Mouse (Mus musculus) liver, embryonic 15.5 days (tissue): ENCODE results near the gene H2-K1. TPM values are rescaled to one million over a fixed set of nuclear protein-coding genes. Genes with fewer than 3 reads are reported as not detected.
A peak's percentile ranks its signal among the peaks of the same experiment; 100 is the strongest.

ENCODE experiments used
- ATAC-seq: fragments of 200-750 bp; cut with Nextera tagmentation; 2 replicates; pipeline ENCODE4 v1.8.0; 2017; ENCODE audit warnings: moderate number of reproducible peaks, mild to moderate bottlenecking, moderate library complexity; ENCODE audit not compliant: insufficient read depth
- H3K27ac ChIP-seq: fragments of 300-500 bp; sonication (generic); replicated peaks from 2 replicates; pipeline ENCODE4 v1.5.1; 2015; ENCODE audit warnings: mild to moderate bottlenecking, inconsistent platforms
- H3K27me3 ChIP-seq: fragments of 300-500 bp; sonication (generic); 2 replicates; pipeline ENCODE4 v1.6.1; 2015; ENCODE audit warnings: mild to moderate bottlenecking, inconsistent platforms
- H3K36me3 ChIP-seq: fragments of 300-500 bp; sonication (generic); replicated peaks from 2 replicates; pipeline ENCODE4 v1.6.1; 2015; ENCODE audit warnings: moderate library complexity, mild to moderate bottlenecking, inconsistent platforms
- H3K4me1 ChIP-seq: fragments of 300-500 bp; sonication (generic); replicated peaks from 2 replicates; pipeline ENCODE4 v1.6.1; 2015; ENCODE audit warnings: inconsistent platforms
- H3K4me2 ChIP-seq: fragments of 300-500 bp; sonication (generic); 2 replicates; pipeline ENCODE4 v1.6.1; 2015; ENCODE audit warnings: moderate library complexity, mild to moderate bottlenecking, inconsistent platforms
- H3K4me3 ChIP-seq: fragments of 300-500 bp; sonication (generic); replicated peaks from 2 replicates; pipeline ENCODE4 v1.5.1; 2015; ENCODE audit warnings: mild to moderate bottlenecking, inconsistent platforms
- H3K9ac ChIP-seq: fragments of 300-500 bp; sonication (generic); 2 replicates; pipeline ENCODE4 v1.6.1; 2015; ENCODE audit warnings: moderate library complexity, mild to moderate bottlenecking, inconsistent platforms
- H3K9me3 ChIP-seq: fragments of 300-500 bp; sonication (generic); replicated peaks from 2 replicates; pipeline ENCODE4 v1.6.1; 2016; ENCODE audit warnings: inconsistent platforms
- WGBS: fragments of 180-500 bp; shearing (Covaris S2); methylation state at CpG from one replicate; pipeline ENCODE4 v1.1.7; 2015; ENCODE audit warnings: mixed read lengths; ENCODE audit not compliant: insufficient replicate concordance; 5-methylcytosine and 5-hydroxymethylcytosine counted together
- polyA plus RNA-seq: library from polyadenylated mRNA; unstranded; fragments of >200 nt; fragmentation: Nextera tagmentation; extraction: Ambion mirVana; gene quantifications from 2 replicates; pipeline ENCODE4 v1.2.1, GENCODE M21; 2015

Gene H2-K1
- polyA plus RNA-seq, 1 experiment from 2014 or later: 123 TPM

- no peak overlapping the region for H3K27ac ChIP-seq
- H3K4me3 ChIP-seq: no peak overlapping the region
- H3K27me3 ChIP-seq: no peaks in the 10 kb centered on the region
- no peak for ATAC-seq
- no peak overlapping the region for H3K4me2 ChIP-seq
- no peaks in the 10 kb centered on the region for H3K9me3 ChIP-seq
- H3K36me3 ChIP-seq: peaks cover 47% of the 10 kb centered on the region
- no peaks in the 10 kb centered on the region for H3K4me1 ChIP-seq
- H3K9ac ChIP-seq: no peak overlapping the region
- WGBS: 81% methylated on average over 16 of the region's 16 CpGs
Measured at GRCm38 (mm10) chr17:33965846-33966550, 34.1 kb downstream of the H2-K1 start.

- no peak for ATAC-seq
- Histone ChIP-seq H3K27ac (no peak overlapping the region), H3K4me2 (no peak overlapping the region), H3K4me1 (no peaks in the 10 kb centered on the region), H3K9me3 (no peaks in the 10 kb centered on the region), H3K4me3 (no peak overlapping the region), H3K36me3 (peaks cover 55% of the 10 kb centered on the region), H3K27me3 (no peaks in the 10 kb centered on the region), H3K9ac (no peak overlapping the region)
- WGBS: 83% methylated on average over 17 of the region's 17 CpGs
Measured at GRCm38 (mm10) chr17:33965082-33965845, 34.9 kb downstream of the H2-K1 start.

- Histone ChIP-seq H3K36me3 (peaks cover 79% of the 10 kb centered on the region), H3K4me1 (no peaks in the 10 kb centered on the region), H3K4me3 (no peak overlapping the region), H3K9ac (no peak overlapping the region), H3K27ac (no peak overlapping the region), H3K27me3 (no peaks in the 10 kb centered on the region), H3K9me3 (no peaks in the 10 kb centered on the region), H3K4me2 (no peak overlapping the region)
- no peak for ATAC-seq
- 75% methylated on average over 7 of the region's 7 CpGs for WGBS
Measured at GRCm38 (mm10) chr17:33962876-33963275, 37.3 kb downstream of the H2-K1 start.

- H3K9me3 ChIP-seq: no peaks in the 10 kb centered on the region
- no peak overlapping the region for H3K27ac ChIP-seq
- H3K9ac ChIP-seq: no peak overlapping the region
- 81% methylated on average over 15 of the region's 15 CpGs for WGBS
- no peak overlapping the region for H3K4me2 ChIP-seq
- H3K36me3 ChIP-seq: peaks cover 66% of the 10 kb centered on the region
- peaks cover 16% of the 10 kb centered on the region for H3K4me1 ChIP-seq
- no peak overlapping the region for H3K4me3 ChIP-seq
- ATAC-seq: no peak
- H3K27me3 ChIP-seq: no peaks in the 10 kb centered on the region
Measured at GRCm38 (mm10) chr17:33959948-33960347, 40.2 kb downstream of the H2-K1 start.

GRCm38 (mm10) chr17:33959135-33959534 is 41.0 kb downstream of the H2-K1 start:
- peaks cover 67% of the 10 kb centered on the region for H3K36me3 ChIP-seq
- no peaks in the 10 kb centered on the region for H3K9me3 ChIP-seq
- H3K4me3 ChIP-seq: no peak overlapping the region
- H3K4me2 ChIP-seq: no peak overlapping the region
- no peak for ATAC-seq
- no peak overlapping the region for H3K27ac ChIP-seq
- H3K4me1 ChIP-seq: peaks cover 23% of the 10 kb centered on the region
- H3K27me3 ChIP-seq: no peaks in the 10 kb centered on the region
- WGBS: 85% methylated on average over 13 of the region's 13 CpGs
- no peak overlapping the region for H3K9ac ChIP-seq

- Histone ChIP-seq H3K27ac (no peak overlapping the region), H3K4me2 (no peak overlapping the region), H3K27me3 (no peaks in the 10 kb centered on the region), H3K9me3 (no peaks in the 10 kb centered on the region), H3K4me3 (no peak overlapping the region), H3K9ac (no peak overlapping the region), H3K36me3 (peaks cover 67% of the 10 kb centered on the region), H3K4me1 (peaks cover 29% of the 10 kb centered on the region)
- no peak for ATAC-seq
- 88% methylated on average over 11 of the region's 11 CpGs for whole genome bisulfite sequencing
Measured at GRCm38 (mm10) chr17:33958451-33958850, 41.7 kb downstream of the H2-K1 start.

- Histone ChIP-seq H3K4me3 (no peak overlapping the region), H3K36me3 (peaks cover 67% of the 10 kb centered on the region), H3K9me3 (no peaks in the 10 kb centered on the region), H3K4me1 (peaks cover 39% of the 10 kb centered on the region), H3K27ac (no peak overlapping the region), H3K27me3 (no peaks in the 10 kb centered on the region), H3K4me2 (no peak overlapping the region), H3K9ac (no peak overlapping the region)
- 69% methylated on average over 6 of the region's 6 CpGs for WGBS
- no peak for ATAC-seq
Measured at GRCm38 (mm10) chr17:33957493-33957892, 42.7 kb downstream of the H2-K1 start.

- Histone ChIP-seq H3K4me3 (peak overlapping the region; percentile 81), H3K9me3 (no peaks in the 10 kb centered on the region), H3K9ac (peak overlapping the region; percentile 81), H3K4me2 (peak overlapping the region; percentile 84), H3K4me1 (peaks cover 51% of the 10 kb centered on the region), H3K27me3 (no peaks in the 10 kb centered on the region), H3K36me3 (peaks cover 65% of the 10 kb centered on the region), H3K27ac (peak overlapping the region; percentile 93)
- ATAC-seq: no peak
- 4% methylated on average over 10 of the region's 10 CpGs for WGBS
Measured at GRCm38 (mm10) chr17:33956336-33956735, 43.8 kb downstream of the H2-K1 start.

GRCm38 (mm10) chr17:33955555-33956214 is 44.5 kb downstream of the H2-K1 start, which contains the start of the genes Vps52 and Rps18:
TSS of gene Vps52 (plus strand) at chr17:33955812.
TSS of gene Rps18 (minus strand) at chr17:33956001.
- under 1% methylated on average over 50 of the region's 50 CpGs for whole genome bisulfite sequencing
- H3K9me3 ChIP-seq: no peaks in the 10 kb centered on the region
- H3K4me2 ChIP-seq: peak within 1 kb of the TSS; percentile 96
- H3K4me1 ChIP-seq: peaks cover 57% of the 10 kb centered on the region
- peak within 1 kb of the TSS; percentile 93 for H3K27ac ChIP-seq
- peak within 1 kb of the TSS; percentile 81 for H3K4me3 ChIP-seq
- peak within 1 kb of the TSS; percentile 89 for H3K9ac ChIP-seq
- no peaks in the 10 kb centered on the region for H3K27me3 ChIP-seq
- peaks cover 60% of the 10 kb centered on the region for H3K36me3 ChIP-seq
- peak; percentile 84 for ATAC-seq

GRCm38 (mm10) chr17:33954646-33955554 is 45.2 kb downstream of the H2-K1 start:
- H3K4me1 ChIP-seq: peaks cover 65% of the 10 kb centered on the region
- peak overlapping the region; percentile 96 for H3K4me2 ChIP-seq
- H3K9ac ChIP-seq: peak overlapping the region; percentile 89
- H3K27me3 ChIP-seq: no peaks in the 10 kb centered on the region
- no peaks in the 10 kb centered on the region for H3K9me3 ChIP-seq
- H3K27ac ChIP-seq: peak overlapping the region; percentile 87
- peak overlapping the region; percentile 81 for H3K4me3 ChIP-seq
- WGBS: under 1% methylated on average over 33 of the region's 33 CpGs
- peak; percentile 3; the same call in 1 of the 2 replicates for ATAC-seq
- H3K36me3 ChIP-seq: peaks cover 59% of the 10 kb centered on the region
